Mouse (Mus musculus) neural tube, embryonic 14.5 days (tissue): ENCODE results near the gene Usp2. TPM values are rescaled to one million over a fixed set of nuclear protein-coding genes. Genes with fewer than 3 reads are reported as not detected.

Experiments used
- ATAC-seq: fragments of 200-750 bp; cut with Nextera tagmentation; 2 replicates; pipeline ENCODE4 v1.8.0; 2017; ENCODE audit warnings: low read depth, mild to moderate bottlenecking, moderate TSS enrichment, moderate library complexity
- H3K27ac ChIP-seq: fragments of 300-500 bp; sonication (generic); 2 replicates; pipeline ENCODE4 v1.5.1; 2014; ENCODE audit warnings: low read depth, mild to moderate bottlenecking, control low read depth, low read length, moderate library complexity, mixed read lengths
- H3K27me3 ChIP-seq: fragments of 300-500 bp; sonication (generic); 2 replicates; pipeline ENCODE4 v1.6.1; 2014; ENCODE audit warnings: low read length; ENCODE audit not compliant: control insufficient read depth, insufficient read depth
- H3K36me3 ChIP-seq: fragments of 300-500 bp; sonication (generic); 2 replicates; pipeline ENCODE4 v1.6.1; 2014; ENCODE audit warnings: low read length, mixed read lengths; ENCODE audit not compliant: control insufficient read depth, insufficient read depth
- H3K4me1 ChIP-seq: fragments of 300-500 bp; sonication (generic); 2 replicates; pipeline ENCODE4 v1.6.1; 2014; ENCODE audit warnings: low read length; ENCODE audit not compliant: control insufficient read depth, insufficient read depth
- H3K4me2 ChIP-seq: fragments of 300-500 bp; sonication (generic); 2 replicates; pipeline ENCODE4 v1.6.1; 2014; ENCODE audit warnings: mild to moderate bottlenecking, low read depth, low read length, control low read depth
- H3K4me3 ChIP-seq: fragments of 300-500 bp; sonication (generic); 2 replicates; pipeline ENCODE4 v1.5.1; 2014; ENCODE audit warnings: low read depth, low read length, control low read depth, mixed read lengths
- H3K9ac ChIP-seq: fragments of 300-500 bp; sonication (generic); replicated peaks from 2 replicates; pipeline ENCODE4 v1.6.1; 2014; ENCODE audit warnings: low read depth, mild to moderate bottlenecking, control low read depth, low read length, mixed read lengths
- H3K9me3 ChIP-seq: fragments of 300-500 bp; sonication (generic); 2 replicates; pipeline ENCODE4 v1.6.1; 2016; ENCODE audit warnings: low read length; ENCODE audit not compliant: control insufficient read depth
- WGBS: fragments of 180-500 bp; shearing (Covaris S2); extraction: QIAGEN DNeasy Blood & Tissue Kit; methylation state at CpG from one replicate; pipeline ENCODE4 v1.1.7; 2014; 5-methylcytosine and 5-hydroxymethylcytosine counted together
- polyA plus RNA-seq: library from polyadenylated mRNA; unstranded; fragments of >200 nt; fragmentation: Nextera tagmentation; extraction: Ambion mirVana; gene quantifications from 2 replicates; pipeline ENCODE4 v1.2.1, GENCODE M21; 2014

Usp2 gene
- polyA plus RNA-seq, 1 experiment from 2014 or later, result 11.7 TPM

GRCm38 (mm10) chr9:44096536-44096935, 29.7 kb downstream of the Usp2 start:
- peak overlapping the region; percentile 28; the same call in 1 of the 2 replicates for H3K27ac ChIP-seq
- H3K4me2 ChIP-seq, result no peak overlapping the region
- no peaks in the 10 kb centered on the region for H3K36me3 ChIP-seq
- H3K4me1 ChIP-seq, result peaks cover 4% of the 10 kb centered on the region
- H3K9ac ChIP-seq, result no peak overlapping the region
- 23% methylated on average over 9 of the region's 9 CpGs for WGBS
- no peaks in the 10 kb centered on the region for H3K9me3 ChIP-seq
- no peaks in the 10 kb centered on the region for H3K27me3 ChIP-seq
- peak; percentile 74 for ATAC-seq
- H3K4me3 ChIP-seq, result no peak overlapping the region

- no peak for ATAC-seq
- Histone ChIP-seq H3K27ac (no peak within 1 kb of the TSS), H3K9me3 (no peaks in the 10 kb centered on the region), H3K4me3 (no peak within 1 kb of the TSS), H3K27me3 (no peaks in the 10 kb centered on the region), H3K4me1 (peaks cover 3% of the 10 kb centered on the region; the same call in 1 of the 2 replicates), H3K4me2 (no peak within 1 kb of the TSS), H3K9ac (no peak within 1 kb of the TSS), H3K36me3 (no peaks in the 10 kb centered on the region)
- 86% methylated on average over 9 of the region's 9 CpGs for WGBS
Measured at GRCm38 (mm10) chr9:44101490-44101889, 34.7 kb downstream of the Usp2 start, which contains the start of gene Mfrp. Gene Mfrp, plus strand, starts transcription at chr9:44101729.

- Histone ChIP-seq H3K4me3 (no peak overlapping the region), H3K27ac (no peak overlapping the region), H3K9ac (no peak overlapping the region), H3K4me2 (no peak overlapping the region), H3K36me3 (no peaks in the 10 kb centered on the region; the same call in 1 of the 2 replicates), H3K27me3 (no peaks in the 10 kb centered on the region), H3K4me1 (peaks cover 28% of the 10 kb centered on the region), H3K9me3 (no peaks in the 10 kb centered on the region)
- 96% methylated on average over 7 of the region's 7 CpGs for WGBS
- no peak for ATAC-seq
Measured at GRCm38 (mm10) chr9:44104881-44105280, 38.1 kb downstream of the Usp2 start.

GRCm38 (mm10) chr9:44105781-44106180, 39.0 kb downstream of the Usp2 start:
- Histone ChIP-seq H3K9ac (no peak overlapping the region), H3K36me3 (no peaks in the 10 kb centered on the region; the same call in 1 of the 2 replicates), H3K4me1 (peaks cover 36% of the 10 kb centered on the region), H3K4me3 (no peak overlapping the region), H3K4me2 (no peak overlapping the region), H3K27ac (no peak overlapping the region), H3K9me3 (no peaks in the 10 kb centered on the region), H3K27me3 (no peaks in the 10 kb centered on the region)
- WGBS, result 92% methylated on average over 10 of the region's 10 CpGs
- no peak for ATAC-seq

- Histone ChIP-seq H3K4me2 (no peak overlapping the region), H3K27me3 (no peaks in the 10 kb centered on the region), H3K4me1 (peaks cover 36% of the 10 kb centered on the region), H3K4me3 (no peak overlapping the region), H3K9ac (no peak overlapping the region), H3K36me3 (no peaks in the 10 kb centered on the region; the same call in 1 of the 2 replicates), H3K27ac (no peak overlapping the region), H3K9me3 (no peaks in the 10 kb centered on the region)
- 88% methylated on average over 7 of the region's 7 CpGs for WGBS
- no peak for ATAC-seq
Measured at GRCm38 (mm10) chr9:44106182-44106581, 39.4 kb downstream of the Usp2 start.

- no peak for ATAC-seq
- no peak overlapping the region for H3K4me2 ChIP-seq
Measured at GRCm38 (mm10) chr9:44106596-44106995, 39.8 kb downstream of the Usp2 start.

GRCm38 (mm10) chr9:44107110-44107509, 40.3 kb downstream of the Usp2 start, which contains the start of gene C1qtnf5:
Gene C1qtnf5, plus strand, starts transcription at chr9:44107245.
- Histone ChIP-seq H3K27me3 (no peaks in the 10 kb centered on the region), H3K9me3 (no peaks in the 10 kb centered on the region), H3K27ac (peak within 1 kb of the TSS; percentile 55), H3K4me3 (no peak within 1 kb of the TSS; the same call in 1 of the 2 replicates), H3K4me1 (peaks cover 36% of the 10 kb centered on the region), H3K4me2 (peak within 1 kb of the TSS; percentile 31), H3K9ac (0 out of 2 replicates have a peak within 1 kb of the TSS, but pooled peaks have one; percentile 7), H3K36me3 (no peaks in the 10 kb centered on the region; the same call in 1 of the 2 replicates)
- WGBS, result 40% methylated on average over 8 of the region's 8 CpGs
- ATAC-seq, result peak; percentile 74

More at GRCm38 (mm10) chr9:44106596-44106995, 39.8 kb downstream of the Usp2 start:
- Histone ChIP-seq H3K36me3 (no peaks in the 10 kb centered on the region; the same call in 1 of the 2 replicates), H3K27ac (no peak overlapping the region), H3K4me3 (no peak overlapping the region), H3K4me1 (peaks cover 36% of the 10 kb centered on the region), H3K27me3 (no peaks in the 10 kb centered on the region), H3K9me3 (no peaks in the 10 kb centered on the region), H3K9ac (no peak overlapping the region)
- 87% methylated on average over 4 of the region's 4 CpGs for WGBS

GRCm38 (mm10) chr9:44107557-44108179, 40.8 kb downstream of the Usp2 start:
- Histone ChIP-seq H3K27me3 (no peaks in the 10 kb centered on the region), H3K9me3 (no peaks in the 10 kb centered on the region), H3K36me3 (no peaks in the 10 kb centered on the region; the same call in 1 of the 2 replicates), H3K4me3 (no peak overlapping the region; the same call in 1 of the 2 replicates), H3K9ac (0 out of 2 replicates have a peak overlapping the region, but pooled peaks have one; percentile 7), H3K4me2 (peak overlapping the region; percentile 31), H3K4me1 (peaks cover 36% of the 10 kb centered on the region), H3K27ac (peak overlapping the region; percentile 55)
- 33% methylated on average over 25 of the region's 25 CpGs for WGBS
- ATAC-seq, result peak; percentile 13; the same call in 1 of the 2 replicates
